Mouse (Mus musculus): ENCODE measurements around the gene Ick. TPM values are rescaled to one million over a fixed set of nuclear protein-coding genes. Genes with fewer than 3 reads are reported as not detected.

The Ick gene
- total RNA-seq, 2 experiments from 2014 or later = 10.7 to 12.2 TPM

- DNase-seq = peak; percentile 69 to 73
These were observed 82.7 kb downstream of the Ick start for GRCm38 (mm10) chr9:78191736-78192135.

- DNase-seq = peak; percentile 58 to 69
These were observed 85.1 kb downstream of the Ick start for GRCm38 (mm10) chr9:78193902-78194597.

DNA sequence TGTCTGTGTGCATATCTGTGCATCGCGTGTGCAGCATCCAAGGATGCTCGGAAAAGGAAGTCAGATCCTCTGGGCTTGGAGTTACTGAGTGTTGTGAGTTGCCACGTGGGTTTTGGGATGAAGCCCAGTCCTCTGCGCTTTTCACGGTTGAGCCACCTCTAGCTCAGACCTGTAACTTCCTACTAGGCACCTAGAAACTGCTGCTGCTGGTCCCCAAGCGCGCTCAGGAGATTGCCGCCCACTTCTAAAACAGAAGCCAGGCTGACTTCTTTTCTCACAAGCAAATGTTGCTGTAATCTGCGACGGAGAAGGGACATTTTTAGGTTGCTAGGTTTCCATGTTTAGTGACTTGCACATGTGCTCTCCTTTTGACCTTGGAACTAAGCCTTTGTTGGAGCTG, 86.0 kb downstream of the Ick start:
- DNase-seq = no peak

DNA sequence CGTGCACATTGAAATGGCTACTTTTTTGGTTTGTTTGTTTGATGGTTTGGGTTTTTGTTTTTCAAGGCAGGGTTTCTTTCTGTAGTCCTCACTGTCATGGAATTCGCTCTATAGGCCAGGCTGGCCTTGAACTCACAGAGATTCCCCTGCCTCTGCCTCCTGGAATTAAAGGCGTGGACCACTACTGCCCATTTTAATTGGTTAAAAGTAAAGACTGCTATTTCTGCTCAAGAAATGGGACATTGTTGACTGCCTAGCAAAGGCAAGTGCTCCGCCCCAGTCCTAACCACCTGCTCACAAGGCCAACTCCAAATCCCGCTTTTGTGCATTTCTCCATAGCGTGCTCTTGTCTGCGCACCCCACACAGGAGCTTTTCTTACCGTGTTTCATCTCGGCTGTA, 88.8 kb downstream of the Ick start:
- no peak for DNase-seq

DNA sequence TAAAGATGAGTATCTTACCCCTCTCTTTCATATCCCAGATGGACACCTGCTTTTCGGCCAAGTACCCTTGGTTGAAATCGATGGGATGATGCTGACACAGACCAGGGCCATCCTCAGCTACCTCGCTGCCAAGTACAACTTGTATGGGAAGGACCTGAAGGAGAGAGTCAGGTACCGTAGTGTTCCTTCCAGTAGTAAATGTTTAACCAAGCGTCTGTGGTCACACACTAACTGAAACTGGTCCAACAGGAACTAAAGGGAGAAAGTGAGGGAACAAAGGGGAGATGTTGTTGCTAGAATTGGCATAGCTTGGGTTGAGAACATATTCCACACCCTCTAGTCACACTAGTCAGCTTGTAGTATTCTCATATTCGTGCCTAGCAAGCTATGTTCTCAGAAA, 95.2 kb downstream of the Ick start:
- DNase-seq = no peak

GRCm38 (mm10) chr9:78208956-78209355, 100.0 kb downstream of the Ick start:
- DNase-seq = no peak

GRCm38 (mm10) chr9:78210079-78210478, 101.1 kb downstream of the Ick start:
- DNase-seq = no peak

GRCm38 (mm10) chr9:78210821-78211220, 101.8 kb downstream of the Ick start:
- DNase-seq = no peak

GRCm38 (mm10) chr9:78211521-78211920, 102.5 kb downstream of the Ick start:
- no peak for DNase-seq

GRCm38 (mm10) chr9:78212341-78213049, 103.5 kb downstream of the Ick start:
- peak; percentile 47 to 74 for DNase-seq

- DNase-seq = no peak
These were observed 108.1 kb downstream of the Ick start for GRCm38 (mm10) chr9:78217074-78217473.

Other genes starting within 250 kb of the Ick start
- 10 to 100 TPM; 37.3 to 39.0 TPM for gene Elovl5, start 191.8 kb upstream of the Ick start, total RNA-seq (2021)
- not detected for gene Gcm1, start 57.3 kb upstream of the Ick start, total RNA-seq (2021)
- gene Fbxo9, start 127 bp upstream of the Ick start, total RNA-seq (2021) = 10 to 100 TPM; 32.0 to 33.2 TPM
- 100 to 1,000 TPM; 125 to 127 TPM for gene Gsta4, start 73.6 kb downstream of the Ick start, total RNA-seq (2021)
- gene Gsta1, start 121.5 kb downstream of the Ick start, total RNA-seq (2021) = 1 to 10 TPM; 2.3 to 3.3 TPM
- gene Gm3776, start 147.9 kb downstream of the Ick start, total RNA-seq (2021) = 1 to 10 TPM; 2.1 to 2.5 TPM
- 1 to 10 TPM in 1 of 2 experiments, under 1 TPM in 1; 0.93 to 1.2 TPM for gene Gm10639, start 180.7 kb downstream of the Ick start, total RNA-seq (2021)
- gene Omt2a, start 205.6 kb downstream of the Ick start, total RNA-seq (2021) = not detected
- gene Omt2b, start 218.4 kb downstream of the Ick start, total RNA-seq (2021) = not detected
- gene Gsta2, start 246.6 kb downstream of the Ick start, total RNA-seq (2021) = 1 to 10 TPM; 2.1 to 2.2 TPM